Mouse (Mus musculus) kidney, embryonic 15.5 days (tissue): ENCODE results near the gene Asb10. TPM values are rescaled to one million over a fixed set of nuclear protein-coding genes. Genes with fewer than 3 reads are reported as not detected.

Source experiments
- ATAC-seq: fragments of 200-750 bp; cut with Nextera tagmentation; replicated peaks from 2 replicates; pipeline ENCODE4 v1.8.0; 2017; ENCODE audit warnings: moderate TSS enrichment; ENCODE audit not compliant: low FRiP score
- H3K27ac ChIP-seq: fragments of 300-500 bp; sonication (generic); 2 replicates; pipeline ENCODE4 v1.5.1; 2015; ENCODE audit warnings: mild to moderate bottlenecking, inconsistent platforms
- H3K27me3 ChIP-seq: fragments of 300-500 bp; sonication (generic); 2 replicates; pipeline ENCODE4 v1.6.1; 2015; ENCODE audit warnings: inconsistent platforms
- H3K36me3 ChIP-seq: fragments of 300-500 bp; sonication (generic); 2 replicates; pipeline ENCODE4 v1.6.1; 2015; ENCODE audit warnings: inconsistent platforms
- H3K4me1 ChIP-seq: fragments of 300-500 bp; sonication (generic); 2 replicates; pipeline ENCODE4 v1.6.1; 2015; ENCODE audit warnings: inconsistent platforms
- H3K4me2 ChIP-seq: fragments of 300-500 bp; sonication (generic); 2 replicates; pipeline ENCODE4 v1.6.1; 2015; ENCODE audit warnings: moderate library complexity, mild to moderate bottlenecking, inconsistent platforms
- H3K4me3 ChIP-seq: fragments of 300-500 bp; sonication (generic); replicated peaks from 2 replicates; pipeline ENCODE4 v1.5.1; 2015; ENCODE audit warnings: mild to moderate bottlenecking, inconsistent platforms
- H3K9ac ChIP-seq: fragments of 300-500 bp; sonication (generic); 2 replicates; pipeline ENCODE4 v1.6.1; 2015; ENCODE audit warnings: mild to moderate bottlenecking, inconsistent platforms
- H3K9me3 ChIP-seq: fragments of 300-500 bp; sonication (generic); replicated peaks from 2 replicates; pipeline ENCODE4 v1.6.1; 2016; ENCODE audit warnings: inconsistent platforms
- WGBS: fragments of 180-500 bp; shearing (Covaris S2); methylation state at CpG from one replicate; pipeline ENCODE4 v1.1.7; 2015; ENCODE audit warnings: mixed read lengths; 5-methylcytosine and 5-hydroxymethylcytosine counted together
- polyA plus RNA-seq: library from polyadenylated mRNA; unstranded; fragments of >200 nt; fragmentation: Nextera tagmentation; extraction: Ambion mirVana; gene quantifications from 2 replicates; pipeline ENCODE4 v1.2.1, GENCODE M21; 2015

Gene Asb10
- polyA plus RNA-seq: 0.61 and 0.67 TPM in 2 replicates

GRCm38 (mm10) chr5:24540387-24541143 is at the start of gene Asb10:
Asb10 (minus strand) TSS chr5:24540978.
- peak within 1 kb of the TSS; percentile 26 for H3K4me3 ChIP-seq
- WGBS: 17% methylated on average over 14 of the region's 14 CpGs
- H3K4me2 ChIP-seq: peak within 1 kb of the TSS; percentile 60
- peak; percentile 61; the same call in 1 of the 2 replicates for ATAC-seq
- no peaks in the 10 kb centered on the region for H3K36me3 ChIP-seq
- peak within 1 kb of the TSS; percentile 70 for H3K27ac ChIP-seq
- H3K4me1 ChIP-seq: peaks cover 22% of the 10 kb centered on the region
- peaks cover 37% of the 10 kb centered on the region for H3K27me3 ChIP-seq
- no peaks in the 10 kb centered on the region for H3K9me3 ChIP-seq
- peak within 1 kb of the TSS; percentile 29; the same call in 1 of the 2 replicates for H3K9ac ChIP-seq

GRCm38 (mm10) chr5:24589511-24590500 is 49.0 kb upstream of the Asb10 start:
- Histone ChIP-seq H3K27me3 (no peaks in the 10 kb centered on the region), H3K9ac (no peak overlapping the region), H3K4me2 (no peak overlapping the region), H3K4me3 (no peak overlapping the region), H3K36me3 (peaks cover 63% of the 10 kb centered on the region), H3K27ac (no peak overlapping the region), H3K9me3 (no peaks in the 10 kb centered on the region), H3K4me1 (peaks cover 43% of the 10 kb centered on the region)
- ATAC-seq: no peak
- WGBS: 89% methylated on average over 20 of the region's 20 CpGs

GRCm38 (mm10) chr5:24587200-24587577 is 46.4 kb upstream of the Asb10 start:
- H3K27ac ChIP-seq: 0 out of 2 replicates have a peak overlapping the region, but pooled peaks have one; percentile 61
- 21% methylated on average over 4 of the region's 4 CpGs for WGBS
- peaks cover 38% of the 10 kb centered on the region for H3K4me1 ChIP-seq
- no peaks in the 10 kb centered on the region for H3K9me3 ChIP-seq
- ATAC-seq: peak; percentile 37; the same call in 1 of the 2 replicates
- no peaks in the 10 kb centered on the region for H3K27me3 ChIP-seq
- H3K4me3 ChIP-seq: peak overlapping the region; percentile 76
- H3K36me3 ChIP-seq: peaks cover 37% of the 10 kb centered on the region
- peak overlapping the region; percentile 73 for H3K9ac ChIP-seq
- peak overlapping the region; percentile 72 for H3K4me2 ChIP-seq

GRCm38 (mm10) chr5:24586547-24587199 is 45.9 kb upstream of the Asb10 start, which contains the start of gene Chpf2:
Chpf2 (plus strand) TSS chr5:24586741.
- under 1% methylated on average over 42 of the region's 43 CpGs for WGBS
- H3K27me3 ChIP-seq: no peaks in the 10 kb centered on the region
- peaks cover 31% of the 10 kb centered on the region for H3K36me3 ChIP-seq
- H3K9ac ChIP-seq: peak within 1 kb of the TSS; percentile 73
- 0 out of 2 replicates have a peak within 1 kb of the TSS, but pooled peaks have one; percentile 61 for H3K27ac ChIP-seq
- H3K4me2 ChIP-seq: peak within 1 kb of the TSS; percentile 72
- no peaks in the 10 kb centered on the region for H3K9me3 ChIP-seq
- peaks cover 33% of the 10 kb centered on the region for H3K4me1 ChIP-seq
- peak within 1 kb of the TSS; percentile 76 for H3K4me3 ChIP-seq
- ATAC-seq: peak; percentile 90

GRCm38 (mm10) chr5:24586106-24586505 is 45.3 kb upstream of the Asb10 start:
- no peak for ATAC-seq

GRCm38 (mm10) chr5:24578109-24578963 is 37.6 kb upstream of the Asb10 start:
- ATAC-seq: no peak

More at GRCm38 (mm10) chr5:24586106-24586505, 45.3 kb upstream of the Asb10 start:
- 14% methylated on average over 8 of the region's 8 CpGs for WGBS
- Histone ChIP-seq H3K27me3 (no peaks in the 10 kb centered on the region), H3K36me3 (peaks cover 26% of the 10 kb centered on the region), H3K9me3 (no peaks in the 10 kb centered on the region), H3K4me2 (peak overlapping the region; percentile 72), H3K27ac (no peak overlapping the region), H3K4me3 (peak overlapping the region; percentile 76), H3K9ac (peak overlapping the region; percentile 73), H3K4me1 (peaks cover 27% of the 10 kb centered on the region)

GRCm38 (mm10) chr5:24577183-24577929 is 36.6 kb upstream of the Asb10 start, which contains the start of gene Abcf2:
Abcf2 (minus strand) TSS chr5:24577467.
- H3K4me1 ChIP-seq: peaks cover 13% of the 10 kb centered on the region
- peak; percentile 98 for ATAC-seq
- peaks cover 31% of the 10 kb centered on the region for H3K36me3 ChIP-seq
- H3K27ac ChIP-seq: peak within 1 kb of the TSS; percentile 90
- H3K9me3 ChIP-seq: no peaks in the 10 kb centered on the region
- under 1% methylated on average over 48 of the region's 48 CpGs for WGBS
- peak within 1 kb of the TSS; percentile 84 for H3K4me2 ChIP-seq
- H3K4me3 ChIP-seq: peak within 1 kb of the TSS; percentile 90
- peak within 1 kb of the TSS; percentile 84 for H3K9ac ChIP-seq
- no peaks in the 10 kb centered on the region for H3K27me3 ChIP-seq

More at GRCm38 (mm10) chr5:24578109-24578963, 37.6 kb upstream of the Asb10 start:
- Histone ChIP-seq H3K9ac (peak overlapping the region; percentile 47; the same call in 1 of the 2 replicates), H3K9me3 (no peaks in the 10 kb centered on the region), H3K4me1 (peaks cover 13% of the 10 kb centered on the region), H3K4me2 (peak overlapping the region; percentile 84), H3K4me3 (peak overlapping the region; percentile 90), H3K36me3 (peaks cover 21% of the 10 kb centered on the region), H3K27me3 (no peaks in the 10 kb centered on the region), H3K27ac (peak overlapping the region; percentile 90)
- 57% methylated on average over 6 of the region's 6 CpGs for WGBS

- no peaks in the 10 kb centered on the region for H3K27me3 ChIP-seq
- peaks cover 36% of the 10 kb centered on the region for H3K36me3 ChIP-seq
- H3K9ac ChIP-seq: peak overlapping the region; percentile 84
- peak overlapping the region; percentile 84 for H3K4me2 ChIP-seq
- ATAC-seq: peak; percentile 50
- H3K27ac ChIP-seq: peak overlapping the region; percentile 90
- H3K4me1 ChIP-seq: peaks cover 13% of the 10 kb centered on the region
- H3K9me3 ChIP-seq: no peaks in the 10 kb centered on the region
- under 1% methylated on average over 32 of the region's 32 CpGs for WGBS
- H3K4me3 ChIP-seq: peak overlapping the region; percentile 90
Measured at GRCm38 (mm10) chr5:24576801-24577182, 36.0 kb upstream of the Asb10 start.

- Histone ChIP-seq H3K27ac (no peak overlapping the region), H3K9ac (peak overlapping the region; percentile 84), H3K4me2 (peak overlapping the region; percentile 84), H3K36me3 (peaks cover 45% of the 10 kb centered on the region), H3K9me3 (no peaks in the 10 kb centered on the region), H3K27me3 (no peaks in the 10 kb centered on the region), H3K4me3 (peak overlapping the region; percentile 90), H3K4me1 (peaks cover 13% of the 10 kb centered on the region)
- no peak for ATAC-seq
- WGBS: 86% methylated on average over 1 of the region's 1 CpGs
Measured at GRCm38 (mm10) chr5:24575948-24576347, 35.2 kb upstream of the Asb10 start.

- Histone ChIP-seq H3K36me3 (no peaks in the 10 kb centered on the region), H3K27ac (no peak within 1 kb of the TSS), H3K4me3 (no peak within 1 kb of the TSS), H3K4me1 (peaks cover 3% of the 10 kb centered on the region), H3K27me3 (peaks cover 25% of the 10 kb centered on the region), H3K4me2 (no peak within 1 kb of the TSS), H3K9me3 (no peaks in the 10 kb centered on the region), H3K9ac (no peak within 1 kb of the TSS)
- no peak for ATAC-seq
- WGBS: 70% methylated on average over 2 of the region's 2 CpGs
Measured at GRCm38 (mm10) chr5:24556709-24557108, 15.9 kb upstream of the Asb10 start, which contains the start of gene 4931409K22Rik. 4931409K22Rik (minus strand) TSS chr5:24556809.
